10 mouse cellular contexts compared by ENCODE assay signal in the genomic region with DNA sequence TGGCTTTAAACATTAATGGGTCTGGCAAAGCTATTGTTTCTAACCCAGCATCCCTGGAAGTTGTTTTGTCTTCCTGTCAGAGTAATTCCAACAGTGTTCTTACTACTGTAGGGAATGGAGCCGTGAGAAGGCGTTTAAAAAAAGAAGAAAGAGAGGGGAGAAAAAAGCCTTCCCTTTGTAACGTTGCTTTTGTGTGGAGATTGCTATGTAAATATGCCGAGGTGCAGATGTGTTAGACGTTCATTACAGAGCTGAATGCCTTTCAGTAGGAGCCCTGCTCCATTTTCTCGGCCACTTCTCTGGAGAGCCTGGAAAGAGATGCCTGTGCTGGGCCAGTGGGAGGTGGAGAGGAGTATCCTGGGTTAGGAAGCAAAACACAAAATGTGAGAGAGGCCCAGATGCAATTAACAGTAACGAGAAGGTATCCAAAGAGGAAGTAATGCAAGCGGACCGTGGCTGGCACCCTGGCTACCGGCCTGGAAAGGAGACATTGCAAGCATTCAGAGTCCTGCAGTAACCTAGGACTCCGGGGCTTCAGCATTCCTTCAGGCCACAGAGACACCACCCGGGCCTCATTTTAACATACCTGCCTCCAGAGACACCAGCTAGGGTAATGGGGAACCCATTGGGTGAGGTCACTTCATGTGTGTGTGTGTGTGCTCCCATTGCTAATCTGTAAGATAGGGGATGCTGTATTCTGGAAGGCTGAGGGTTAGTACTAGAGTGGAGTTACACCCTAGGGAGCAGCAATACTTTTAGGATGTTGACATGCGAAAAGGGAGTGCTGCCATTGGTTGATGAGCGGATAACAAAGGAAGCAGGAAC. TPM values are rescaled to one million over a fixed set of nuclear protein-coding genes. Genes with fewer than 3 reads are reported as not detected.
A peak's percentile ranks its signal among the peaks of the same experiment; 100 is the strongest.
DNase-seq lines count a peak whose midpoint lies in the region; ATAC-seq and TF ChIP-seq lines count a peak whose summit lies in the region.
"Had no signal": no experiment of that assay in that cellular context is flagged by ENCODE, and none has a peak within 500 bp of the region (broad histone marks: within the 10 kb centered on the region; RNA-seq: fewer than 3 reads in every experiment).

No protein-coding gene starts in this region.

- TF ChIP-seq EP300 in ES-Bruce4 (IDR thresholded peaks at IDR 0.05; ENCODE audit: insufficient read depth, low read depth, low read length): no peak

- no peak overlapping the region for H3K4me3 ChIP-seq in ES-Bruce4 (ENCODE audit: low read depth, low read length)
- H3K4me3 ChIP-seq in midbrain, embryonic 14.5 days (replicated peaks; ENCODE audit: low read depth, low read length): no peak overlapping the region
- H3K4me3 ChIP-seq: gastrocnemius, adult 2 months had no signal

- no peak for TF ChIP-seq POLR2A in ES-Bruce4 (IDR thresholded peaks at IDR 0.05; ENCODE audit: insufficient read depth, low read length)

- H3K27ac ChIP-seq in ES-Bruce4 (ENCODE audit: insufficient read depth, low read length): 0 out of 2 replicates have a peak overlapping the region, but pooled peaks have one; percentile 4
- peak overlapping the region; percentile 75 for H3K27ac ChIP-seq in midbrain, embryonic 14.5 days (replicated peaks; ENCODE audit: low read depth, low read length)
- H3K27ac ChIP-seq: gastrocnemius, adult 2 months had no signal

- CTCF ChIA-PET in Patski (lab: Charles Lee): interaction anchor here (0.8 kb wide), 1 partner anchor 14 kb away, joined by 3 read pairs; no protein-coding TSS in a partner anchor

- no peaks in the 10 kb centered on the region for H3K36me3 ChIP-seq in ES-Bruce4 (ENCODE audit: control insufficient read depth, insufficient read depth, low read length, poor library complexity, severe bottlenecking)
- H3K36me3 ChIP-seq in midbrain, embryonic 14.5 days (ENCODE audit: control insufficient read depth, insufficient read depth, low read length): no peaks in the 10 kb centered on the region

- POLR2A ChIA-PET in Patski (lab: Charles Lee): interaction anchor here (0.8 kb wide), 1 partner anchor 69 kb away, joined by 3 read pairs; no protein-coding TSS in a partner anchor

- DNase-seq in Patski (ENCODE audit: low read depth, low spot score): no peak
- peak; percentile 55 for DNase-seq in midbrain, embryonic 14.5 days
- no peak for DNase-seq in thymus, postnatal 4 days
- no peak for DNase-seq in layer of hippocampus, adult 18-20 months (ENCODE audit: low spot score in 2 of 2)
- no peak for DNase-seq in right cerebral cortex, adult 2 months (ENCODE audit: low spot score in 2 of 2)
- DNase-seq: adrenal gland, postnatal 14 days; gastrocnemius, adult 2 months; left cerebral cortex, postnatal 4 days had no signal

- H3K4me2 ChIP-seq in midbrain, embryonic 14.5 days (ENCODE audit: low read length): peak overlapping the region; percentile 18

- in situ Hi-C loops in Patski (cut with MboI; ENCODE audit: low pct_unique_long_range_greater_than_20kb): no loop called here

- ATAC-seq in Patski: peak; percentile 19
- ATAC-seq in granulocyte monocyte progenitor cell, adult 5-6 weeks (replicated peaks; ENCODE audit: poor library complexity, severe bottlenecking): peak; percentile 25
- no peak for ATAC-seq in midbrain, embryonic 14.5 days (ENCODE audit: low FRiP score, low TSS enrichment)

- no peaks in the 10 kb centered on the region for H3K9me3 ChIP-seq in ES-Bruce4 (replicated peaks; ENCODE audit: control insufficient read depth, insufficient read depth, low read length, poor library complexity, severe bottlenecking)
- H3K9me3 ChIP-seq in midbrain, embryonic 14.5 days (ENCODE audit: control insufficient read depth, low read length): no peaks in the 10 kb centered on the region

- 13% methylated on average over 14 of the region's 14 CpGs for WGBS in midbrain, embryonic 14.5 days

- H3K27me3 ChIP-seq in ES-Bruce4 (ENCODE audit: control insufficient read depth, insufficient read depth, low read length, poor library complexity, severe bottlenecking) (peaks cover 2% of the 10 kb centered on the region; the same call in 1 of the 2 replicates), Patski (no peaks in the 10 kb centered on the region)
- no peaks in the 10 kb centered on the region for H3K27me3 ChIP-seq in midbrain, embryonic 14.5 days (ENCODE audit: control insufficient read depth, insufficient read depth, low read length)

- H3K4me1 ChIP-seq in ES-Bruce4 (ENCODE audit: control insufficient read depth, insufficient read depth, low read length): peaks cover 8% of the 10 kb centered on the region
- H3K4me1 ChIP-seq in midbrain, embryonic 14.5 days (ENCODE audit: control insufficient read depth, insufficient read depth, low read length): peaks cover 24% of the 10 kb centered on the region

- TF ChIP-seq CTCF in ES-Bruce4 (IDR thresholded peaks at IDR 0.05; ENCODE audit: low read depth, low read length) (no peak), Patski (IDR thresholded peaks at IDR 0.05) (no peak)

- H3K9ac ChIP-seq in ES-Bruce4 (ENCODE audit: low read depth, poor library complexity, severe bottlenecking): no peak overlapping the region
- H3K9ac ChIP-seq in midbrain, embryonic 14.5 days (replicated peaks; ENCODE audit: low read length): no peak overlapping the region; the same call in 1 of the 2 replicates

RNA-seq across cellular contexts. Expression of a gene that starts 3.0 kb away (rescaled TPM):
- polyA plus RNA-seq in ES-Bruce4 (2011; ENCODE audit: insufficient read depth, insufficient read length, low read depth, missing spikeins): 7.6 and 10.0 TPM in 2 replicates
- 17.1 TPM for polyA plus RNA-seq in Patski (2021)
- 18.9 and 20.6 TPM in 2 replicates for total RNA-seq in granulocyte monocyte progenitor cell, adult 5-6 weeks (2014; fragmentation: Nextera tagmentation)
- total RNA-seq in granulocyte monocyte progenitor cell, adult 5-6 weeks (2017): 25.7 and 33.4 TPM in 2 replicates
- polyA plus RNA-seq in midbrain, embryonic 14.5 days (2014; fragmentation: Nextera tagmentation; extraction: Ambion mirVana): 5.6 and 7.3 TPM in 2 replicates
- 10 to 100 TPM; 12.9 to 13.1 TPM for total RNA-seq in layer of hippocampus, adult 18-20 months (2021)

RNA-seq across cellular contexts. Expression of a gene that starts 21.2 kb away (rescaled TPM):
- 2.1 and 2.3 TPM in 2 replicates for polyA plus RNA-seq in ES-Bruce4 (2011; ENCODE audit: insufficient read depth, insufficient read length, low read depth, missing spikeins)
- polyA plus RNA-seq in Patski (2021): 3.9 TPM
- total RNA-seq in granulocyte monocyte progenitor cell, adult 5-6 weeks (2014; fragmentation: Nextera tagmentation): 2.6 and 5.6 TPM in 2 replicates
- total RNA-seq in granulocyte monocyte progenitor cell, adult 5-6 weeks (2017): 10.0 and 11.2 TPM in 2 replicates
- 30.6 and 32.7 TPM in 2 replicates for polyA plus RNA-seq in midbrain, embryonic 14.5 days (2014; fragmentation: Nextera tagmentation; extraction: Ambion mirVana)
- total RNA-seq in layer of hippocampus, adult 18-20 months (2021): 10 to 100 TPM; 17.8 to 22.3 TPM

RNA-seq across cellular contexts. Expression of a gene that starts 45.0 kb away (rescaled TPM):
- polyA plus RNA-seq in ES-Bruce4 (2011; ENCODE audit: insufficient read depth, insufficient read length, low read depth, missing spikeins): 23.1 and 24.5 TPM in 2 replicates
- polyA plus RNA-seq in Patski (2021): 17.9 TPM
- total RNA-seq in granulocyte monocyte progenitor cell, adult 5-6 weeks (2014; fragmentation: Nextera tagmentation): 14.8 and 22.3 TPM in 2 replicates
- 18.1 and 20.1 TPM in 2 replicates for total RNA-seq in granulocyte monocyte progenitor cell, adult 5-6 weeks (2017)
- polyA plus RNA-seq in midbrain, embryonic 14.5 days (2014; fragmentation: Nextera tagmentation; extraction: Ambion mirVana): 12.5 TPM in 2 replicates
- 10 to 100 TPM; 31.8 to 32.2 TPM for total RNA-seq in layer of hippocampus, adult 18-20 months (2021)

RNA-seq across cellular contexts. Expression of a gene that starts 49.1 kb away (rescaled TPM):
- polyA plus RNA-seq in ES-Bruce4 (2011; ENCODE audit: insufficient read depth, insufficient read length, low read depth, missing spikeins) (75.7 and 80.1 TPM in 2 replicates), Patski (2021) (13.6 TPM)
- 19.8 and 25.9 TPM in 2 replicates for total RNA-seq in granulocyte monocyte progenitor cell, adult 5-6 weeks (2014; fragmentation: Nextera tagmentation)
- 43.2 and 55.3 TPM in 2 replicates for total RNA-seq in granulocyte monocyte progenitor cell, adult 5-6 weeks (2017)
- polyA plus RNA-seq in midbrain, embryonic 14.5 days (2014; fragmentation: Nextera tagmentation; extraction: Ambion mirVana): 4.7 and 8.5 TPM in 2 replicates
- 1 to 10 TPM; 2.6 to 2.9 TPM for total RNA-seq in layer of hippocampus, adult 18-20 months (2021)
